Mouse (Mus musculus): Measurements from ENCODE around the gene Aco1. TPM values are rescaled to one million over a fixed set of nuclear protein-coding genes. Genes with fewer than 3 reads are reported as not detected.

The Aco1 gene
- polyA plus RNA-seq, 1 experiment from 2014 or later = 59.9 TPM

DNA sequence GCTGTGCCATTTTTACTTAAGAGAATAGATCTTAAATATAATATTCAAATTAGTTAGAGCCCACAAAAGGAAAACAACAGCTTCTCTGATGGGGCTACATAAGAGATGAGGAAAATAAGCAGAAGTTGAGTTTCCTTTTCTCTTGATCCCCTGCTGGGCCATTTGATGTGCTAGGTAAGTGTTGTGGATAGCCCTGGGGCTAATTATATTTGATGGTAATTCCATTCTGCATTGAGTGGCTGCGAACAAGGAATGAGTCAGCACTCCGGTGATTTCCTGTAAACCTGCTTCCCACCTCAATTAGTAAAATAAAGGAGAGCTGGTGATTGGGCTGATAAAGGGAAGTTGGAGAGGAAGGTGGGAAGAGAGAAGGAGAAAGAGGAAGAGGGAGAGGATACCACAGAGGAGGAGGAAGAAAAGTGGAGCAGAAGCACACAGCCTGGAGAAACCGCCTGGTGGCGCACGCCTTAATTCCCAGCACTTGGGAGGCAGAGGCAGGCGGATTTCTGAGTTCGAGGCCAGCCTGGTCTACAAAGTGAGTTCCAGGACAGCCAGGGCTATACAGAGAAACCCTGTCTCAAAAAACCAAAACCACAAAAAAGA, 90.3 kb downstream of the Aco1 start:
- no peaks in the 10 kb centered on the region; the same call in 1 of the 2 replicates for H3K36me3 ChIP-seq (ENCODE audit: control insufficient read depth, insufficient read depth)
- H3K4me3 ChIP-seq (ENCODE audit: low read depth, low read length) = no peak overlapping the region
- 64% methylated on average over 7 of the region's 7 CpGs for WGBS (ENCODE audit: insufficient replicate concordance)
- no peak for ATAC-seq (ENCODE audit: low read depth)
- H3K27ac ChIP-seq (ENCODE audit: low read length) = no peak overlapping the region
- no peak overlapping the region for H3K4me2 ChIP-seq (ENCODE audit: low read depth, low read length)
- no peaks in the 10 kb centered on the region for H3K27me3 ChIP-seq (ENCODE audit: control insufficient read depth, insufficient read depth, low read depth, low read length)
- no peaks in the 10 kb centered on the region for H3K4me1 ChIP-seq (ENCODE audit: control insufficient read depth, low read depth, low read length)
- H3K9me3 ChIP-seq (replicated peaks; ENCODE audit: control insufficient read depth, low read length) = no peaks in the 10 kb centered on the region
- H3K9ac ChIP-seq (ENCODE audit: low read depth, low read length) = no peak overlapping the region

- Histone ChIP-seq H3K36me3 (ENCODE audit: control insufficient read depth, insufficient read depth) (no peaks in the 10 kb centered on the region; the same call in 1 of the 2 replicates), H3K27me3 (ENCODE audit: control insufficient read depth, insufficient read depth, low read depth, low read length) (no peaks in the 10 kb centered on the region), H3K4me1 (ENCODE audit: control insufficient read depth, low read depth, low read length) (peaks cover 6% of the 10 kb centered on the region; the same call in 1 of the 2 replicates), H3K4me2 (ENCODE audit: low read depth, low read length) (no peak overlapping the region), H3K4me3 (ENCODE audit: low read depth, low read length) (no peak overlapping the region), H3K9ac (ENCODE audit: low read depth, low read length) (no peak overlapping the region), H3K27ac (ENCODE audit: low read length) (no peak overlapping the region), H3K9me3 (replicated peaks; ENCODE audit: control insufficient read depth, low read length) (no peaks in the 10 kb centered on the region)
- ATAC-seq (ENCODE audit: low read depth) = no peak
- WGBS (ENCODE audit: insufficient replicate concordance) = 70% methylated on average over 6 of the region's 6 CpGs
These were observed 91.4 kb downstream of the Aco1 start for GRCm38 (mm10) chr4:40234256-40234655.

- Histone ChIP-seq H3K4me3 (ENCODE audit: low read depth, low read length) (no peak overlapping the region), H3K9me3 (replicated peaks; ENCODE audit: control insufficient read depth, low read length) (no peaks in the 10 kb centered on the region), H3K9ac (ENCODE audit: low read depth, low read length) (no peak overlapping the region), H3K27ac (ENCODE audit: low read length) (no peak overlapping the region), H3K36me3 (ENCODE audit: control insufficient read depth, insufficient read depth) (no peaks in the 10 kb centered on the region; the same call in 1 of the 2 replicates), H3K4me2 (ENCODE audit: low read depth, low read length) (no peak overlapping the region), H3K4me1 (ENCODE audit: control insufficient read depth, low read depth, low read length) (peaks cover 6% of the 10 kb centered on the region; the same call in 1 of the 2 replicates), H3K27me3 (ENCODE audit: control insufficient read depth, insufficient read depth, low read depth, low read length) (no peaks in the 10 kb centered on the region)
- ATAC-seq (ENCODE audit: low read depth) = no peak
- 67% methylated on average over 4 of the region's 4 CpGs for WGBS (ENCODE audit: insufficient replicate concordance)
These were observed 93.9 kb downstream of the Aco1 start for GRCm38 (mm10) chr4:40236829-40237228.

- peak overlapping the region; percentile 72 for H3K4me2 ChIP-seq (ENCODE audit: low read depth, low read length)
- peak; percentile 63 for ATAC-seq (ENCODE audit: low read depth)
These were observed 95.9 kb downstream of the Aco1 start for GRCm38 (mm10) chr4:40238483-40239408.

DNA sequence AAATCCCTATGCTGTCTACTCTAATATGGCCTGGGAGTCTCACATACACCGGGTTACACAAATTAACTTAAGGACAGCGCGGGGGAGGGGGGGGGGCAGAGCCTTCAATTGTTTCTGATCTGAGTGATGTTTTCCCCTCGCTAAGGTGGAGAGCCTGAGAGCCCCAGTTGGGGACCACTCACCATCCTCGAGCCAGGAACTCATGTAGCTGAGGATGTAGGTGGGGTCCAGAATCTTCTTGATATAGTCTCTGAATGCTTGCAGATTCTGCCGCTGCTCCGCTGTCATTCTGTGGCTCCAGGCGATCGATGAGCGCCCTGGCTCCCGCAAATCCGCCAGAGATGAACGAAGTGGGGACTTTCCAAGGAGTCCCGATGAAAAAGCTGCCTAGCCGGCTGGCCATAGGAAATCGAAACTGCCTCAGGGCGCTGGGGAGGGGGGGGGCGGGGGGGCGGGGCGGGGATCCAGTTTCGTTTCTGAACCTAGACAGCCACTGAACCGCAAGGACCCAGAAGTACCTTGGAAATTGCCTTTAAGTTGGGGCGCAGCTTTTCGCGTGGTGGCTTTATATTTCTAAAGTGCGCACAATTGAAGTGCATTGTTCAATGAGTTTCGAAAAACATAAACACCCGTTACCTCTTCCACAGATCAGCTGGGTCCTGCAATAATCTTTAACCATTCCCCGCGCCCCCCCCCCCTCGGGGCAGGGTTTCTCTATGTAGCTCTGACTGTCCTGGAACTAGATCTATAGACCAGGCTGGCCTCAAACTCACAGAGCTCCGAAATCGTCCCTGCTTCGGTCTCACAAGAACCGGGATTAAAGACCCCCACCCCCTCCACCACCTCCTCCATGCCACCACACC, 96.8 kb downstream of the Aco1 start, which contains the start of gene Ddx58:
TSS of gene Ddx58 (minus strand) at position 420 of the 863 bp plus-strand sequence.
- ATAC-seq (ENCODE audit: low read depth) = peak; percentile 66
- peak within 1 kb of the TSS; percentile 48 for H3K9ac ChIP-seq (ENCODE audit: low read depth, low read length)
- no peaks in the 10 kb centered on the region for H3K27me3 ChIP-seq (ENCODE audit: control insufficient read depth, insufficient read depth, low read depth, low read length)
- H3K27ac ChIP-seq (ENCODE audit: low read length) = peak within 1 kb of the TSS; percentile 46; the same call in 1 of the 2 replicates
- no peaks in the 10 kb centered on the region; the same call in 1 of the 2 replicates for H3K36me3 ChIP-seq (ENCODE audit: control insufficient read depth, insufficient read depth)
- WGBS (ENCODE audit: insufficient replicate concordance) = under 1% methylated on average over 35 of the region's 35 CpGs
- H3K4me1 ChIP-seq (ENCODE audit: control insufficient read depth, low read depth, low read length) = peaks cover 6% of the 10 kb centered on the region; the same call in 1 of the 2 replicates
- peak within 1 kb of the TSS; percentile 68 for H3K4me3 ChIP-seq (ENCODE audit: low read depth, low read length)
- peak within 1 kb of the TSS; percentile 72 for H3K4me2 ChIP-seq (ENCODE audit: low read depth, low read length)
- no peaks in the 10 kb centered on the region for H3K9me3 ChIP-seq (replicated peaks; ENCODE audit: control insufficient read depth, low read length)

More at GRCm38 (mm10) chr4:40238483-40239408, 95.9 kb downstream of the Aco1 start:
- Histone ChIP-seq H3K9me3 (replicated peaks; ENCODE audit: control insufficient read depth, low read length) (no peaks in the 10 kb centered on the region), H3K4me3 (ENCODE audit: low read depth, low read length) (peak overlapping the region; percentile 68), H3K9ac (ENCODE audit: low read depth, low read length) (peak overlapping the region; percentile 48), H3K27ac (ENCODE audit: low read length) (peak overlapping the region; percentile 46; the same call in 1 of the 2 replicates), H3K4me1 (ENCODE audit: control insufficient read depth, low read depth, low read length) (peaks cover 6% of the 10 kb centered on the region; the same call in 1 of the 2 replicates), H3K36me3 (ENCODE audit: control insufficient read depth, insufficient read depth) (no peaks in the 10 kb centered on the region; the same call in 1 of the 2 replicates), H3K27me3 (ENCODE audit: control insufficient read depth, insufficient read depth, low read depth, low read length) (no peaks in the 10 kb centered on the region)
- WGBS (ENCODE audit: insufficient replicate concordance) = 1% methylated on average over 17 of the region's 17 CpGs

DNA sequence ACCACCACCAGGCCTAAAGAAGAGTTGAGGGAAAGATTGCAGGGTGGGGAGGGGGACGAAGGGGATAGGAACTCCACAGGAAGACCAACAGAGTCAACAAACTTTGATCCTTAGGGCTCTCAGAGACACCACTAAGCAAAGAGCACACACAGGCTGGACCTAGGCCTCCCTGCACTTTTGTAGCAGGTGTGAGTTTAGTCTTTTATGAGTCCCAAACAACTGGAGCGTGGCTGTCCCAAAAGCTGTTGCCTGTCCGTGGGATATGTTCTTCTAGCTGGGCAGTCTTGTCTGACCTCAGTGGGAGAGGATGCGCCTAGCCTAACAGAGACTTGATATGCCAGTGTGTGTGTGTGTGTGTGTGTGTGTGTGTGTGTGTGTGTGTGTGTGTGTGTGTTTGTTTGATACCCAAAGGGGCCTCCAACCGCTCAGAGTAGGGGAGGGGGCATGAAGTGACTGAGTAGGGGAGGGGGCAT, 97.4 kb downstream of the Aco1 start:
- H3K4me1 ChIP-seq (ENCODE audit: control insufficient read depth, low read depth, low read length) = peaks cover 6% of the 10 kb centered on the region; the same call in 1 of the 2 replicates
- H3K27me3 ChIP-seq (ENCODE audit: control insufficient read depth, insufficient read depth, low read depth, low read length) = no peaks in the 10 kb centered on the region
- 39% methylated on average over 5 of the region's 5 CpGs for WGBS (ENCODE audit: insufficient replicate concordance)
- H3K9ac ChIP-seq (ENCODE audit: low read depth, low read length) = peak overlapping the region; percentile 48
- peak overlapping the region; percentile 68 for H3K4me3 ChIP-seq (ENCODE audit: low read depth, low read length)
- H3K4me2 ChIP-seq (ENCODE audit: low read depth, low read length) = peak overlapping the region; percentile 72
- H3K27ac ChIP-seq (ENCODE audit: low read length) = peak overlapping the region; percentile 13; the same call in 1 of the 2 replicates
- no peaks in the 10 kb centered on the region for H3K36me3 ChIP-seq (ENCODE audit: control insufficient read depth, insufficient read depth)
- peak; percentile 30 for ATAC-seq (ENCODE audit: low read depth)
- no peaks in the 10 kb centered on the region for H3K9me3 ChIP-seq (replicated peaks; ENCODE audit: control insufficient read depth, low read length)

DNA sequence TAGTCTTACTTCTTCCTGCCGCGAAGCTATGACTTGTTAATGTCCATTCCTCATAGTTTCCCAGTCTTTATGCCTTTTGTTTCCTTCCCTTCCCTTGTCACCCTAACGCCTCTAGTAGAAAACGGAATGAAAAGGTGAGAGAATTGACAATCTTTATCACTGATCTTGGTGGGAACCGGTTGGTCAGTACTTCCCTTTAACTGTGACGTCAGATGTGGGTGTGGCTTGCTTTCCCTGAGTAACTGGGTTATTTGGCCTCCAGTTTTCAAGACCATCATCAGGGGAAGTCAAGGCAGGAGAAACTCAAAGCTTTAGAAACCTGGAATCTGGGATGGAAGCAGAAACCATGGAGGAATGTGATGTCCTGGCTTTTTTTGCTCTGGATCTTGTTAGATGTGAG, 99.0 kb downstream of the Aco1 start:
- no peaks in the 10 kb centered on the region for H3K9me3 ChIP-seq (replicated peaks; ENCODE audit: control insufficient read depth, low read length)
- peaks cover 6% of the 10 kb centered on the region; the same call in 1 of the 2 replicates for H3K4me1 ChIP-seq (ENCODE audit: control insufficient read depth, low read depth, low read length)
- no peaks in the 10 kb centered on the region for H3K27me3 ChIP-seq (ENCODE audit: control insufficient read depth, insufficient read depth, low read depth, low read length)
- H3K4me3 ChIP-seq (ENCODE audit: low read depth, low read length) = no peak overlapping the region
- H3K4me2 ChIP-seq (ENCODE audit: low read depth, low read length) = no peak overlapping the region
- no peak for ATAC-seq (ENCODE audit: low read depth)
- H3K27ac ChIP-seq (ENCODE audit: low read length) = no peak overlapping the region
- no peaks in the 10 kb centered on the region for H3K36me3 ChIP-seq (ENCODE audit: control insufficient read depth, insufficient read depth)
- H3K9ac ChIP-seq (ENCODE audit: low read depth, low read length) = no peak overlapping the region
- 47% methylated on average over 6 of the region's 6 CpGs for WGBS (ENCODE audit: insufficient replicate concordance)

DNA sequence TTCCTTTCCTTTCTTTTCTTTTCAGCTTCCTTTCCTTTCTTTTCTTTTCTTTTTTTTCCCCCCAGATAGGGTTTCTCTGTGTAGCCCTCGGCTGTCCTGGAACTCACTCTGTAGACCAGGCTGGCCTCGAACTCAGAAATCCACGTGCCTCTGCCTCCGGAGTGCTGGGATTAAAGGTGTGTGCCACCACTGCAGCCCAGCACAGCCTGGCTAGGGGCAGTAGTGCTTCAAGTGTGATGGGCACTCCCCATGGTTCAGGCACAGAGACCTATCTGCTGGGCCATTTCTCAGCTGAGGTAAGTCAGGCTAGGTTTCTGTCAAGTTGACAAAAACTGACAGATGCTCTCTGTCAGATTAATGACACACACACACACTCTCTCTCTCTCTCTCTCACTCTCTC, 100.1 kb downstream of the Aco1 start:
- Histone ChIP-seq H3K36me3 (ENCODE audit: control insufficient read depth, insufficient read depth) (no peaks in the 10 kb centered on the region), H3K4me3 (ENCODE audit: low read depth, low read length) (no peak overlapping the region), H3K27ac (ENCODE audit: low read length) (no peak overlapping the region), H3K27me3 (ENCODE audit: control insufficient read depth, insufficient read depth, low read depth, low read length) (no peaks in the 10 kb centered on the region), H3K4me1 (ENCODE audit: control insufficient read depth, low read depth, low read length) (peaks cover 6% of the 10 kb centered on the region; the same call in 1 of the 2 replicates), H3K4me2 (ENCODE audit: low read depth, low read length) (no peak overlapping the region), H3K9me3 (replicated peaks; ENCODE audit: control insufficient read depth, low read length) (no peaks in the 10 kb centered on the region), H3K9ac (ENCODE audit: low read depth, low read length) (no peak overlapping the region)
- ATAC-seq (ENCODE audit: low read depth) = no peak
- WGBS (ENCODE audit: insufficient replicate concordance) = 69% methylated on average over 4 of the region's 4 CpGs

All from liver, embryonic 16.5 days (tissue).